Mouse (Mus musculus): Measurements from ENCODE around the gene Spats1.

GRCm38 (mm10) chr17:45450153-45450552 lies 25.1 kb downstream of the Spats1 start:
- no peak for TF ChIP-seq POLR2A (IDR thresholded peaks at IDR 0.05; ENCODE audit: insufficient read depth, low read length)
- no peak for TF ChIP-seq CTCF (IDR thresholded peaks at IDR 0.05; ENCODE audit: low read depth, low read length)
- TF ChIP-seq EP300 (IDR thresholded peaks at IDR 0.05; ENCODE audit: insufficient read depth, low read depth, low read length), result no peak

Data from ES-Bruce4 (cell line).